Mouse (Mus musculus): ENCODE results near the gene Ppp6r2.

Ppp6r2 gene

GRCm38 (mm10) chr15:89308406-89309139 is 97.2 kb downstream of the Ppp6r2 start:
- DNase-seq (ENCODE audit: low spot score in 2 of 2): no peak

GRCm38 (mm10) chr15:89309962-89310498 is 98.7 kb downstream of the Ppp6r2 start:
- peak in 1 of 2 experiments; percentile 61 for DNase-seq (ENCODE audit: low spot score in 2 of 2)

GRCm38 (mm10) chr15:89313359-89313758 is 102.0 kb downstream of the Ppp6r2 start:
- DNase-seq (ENCODE audit: low spot score in 2 of 2): no peak

- DNase-seq (ENCODE audit: low spot score in 2 of 2): no peak
Measured at GRCm38 (mm10) chr15:89314107-89314506, 102.8 kb downstream of the Ppp6r2 start.

- DNase-seq (ENCODE audit: low spot score in 2 of 2): peak in 1 of 2 experiments; percentile 35
Measured at GRCm38 (mm10) chr15:89314511-89315189, 103.3 kb downstream of the Ppp6r2 start.

- peak; percentile 92 to 99 for DNase-seq (ENCODE audit: low spot score in 2 of 2)
Measured at GRCm38 (mm10) chr15:89315190-89315731, 103.9 kb downstream of the Ppp6r2 start, which contains the start of gene Sbf1. Sbf1 (minus strand) TSS chr15:89315311.

- peak; percentile 40 to 60 for DNase-seq (ENCODE audit: low spot score in 2 of 2)
Measured at GRCm38 (mm10) chr15:89316146-89316545, 104.8 kb downstream of the Ppp6r2 start.

GRCm38 (mm10) chr15:89321264-89321663 is 109.9 kb downstream of the Ppp6r2 start:
- no peak for DNase-seq (ENCODE audit: low spot score in 2 of 2)

GRCm38 (mm10) chr15:89322670-89323522 is 111.5 kb downstream of the Ppp6r2 start, which contains the start of gene Adm2:
Adm2 (plus strand) TSS chr15:89322720.
- no peak for DNase-seq (ENCODE audit: low spot score in 2 of 2)

- DNase-seq (ENCODE audit: low spot score in 2 of 2): no peak
Measured at GRCm38 (mm10) chr15:89323656-89324055, 112.3 kb downstream of the Ppp6r2 start.

GRCm38 (mm10) chr15:89326441-89326840 is 115.1 kb downstream of the Ppp6r2 start:
- no peak for DNase-seq (ENCODE audit: low spot score in 2 of 2)

GRCm38 (mm10) chr15:89334271-89334670 is 122.9 kb downstream of the Ppp6r2 start, which contains the start of gene Miox:
Miox (plus strand) TSS chr15:89334398.
- DNase-seq (ENCODE audit: low spot score in 2 of 2): no peak

GRCm38 (mm10) chr15:89334774-89335537 is 123.6 kb downstream of the Ppp6r2 start:
- no peak for DNase-seq (ENCODE audit: low spot score in 2 of 2)

GRCm38 (mm10) chr15:89336422-89336821 is 125.1 kb downstream of the Ppp6r2 start:
- no peak for DNase-seq (ENCODE audit: low spot score in 2 of 2)

All from spleen, postnatal 10 days (tissue).